Mouse (Mus musculus) kidney, postnatal 25 days (tissue): Measurements from ENCODE around the gene Zfp606.

Experiments
- DNase-seq, 2 experiments: peaks; one replicate each; pipeline ENCODE4 v3.0.0; 2021; ENCODE audit warnings: mixed read lengths in 2 of 2

The Zfp606 gene

GRCm38 (mm10) chr7:12478158-12479008 is at the start of gene Zfp606:
Gene Zfp606 (plus strand): TSS chr7:12478293.
- DNase-seq = peak; percentile 89 to 93

DNA sequence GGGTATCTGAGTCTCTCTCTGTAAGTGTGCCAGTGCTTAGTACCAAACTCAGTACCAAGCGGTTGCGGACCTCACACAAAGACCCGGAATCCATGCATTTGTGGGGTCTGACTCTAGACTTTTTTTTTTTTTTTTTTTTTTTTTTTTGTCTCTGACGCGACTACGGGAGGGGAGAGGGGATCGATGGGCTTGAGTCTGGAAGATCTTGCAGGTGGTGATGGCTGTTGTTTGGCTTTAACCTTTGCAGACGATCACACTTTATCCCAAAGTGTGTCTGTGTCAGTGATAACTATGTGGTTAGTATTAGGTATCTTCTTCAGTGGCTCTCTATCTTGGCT is 885 bp downstream of the Zfp606 start:
- DNase-seq = no peak

DNA sequence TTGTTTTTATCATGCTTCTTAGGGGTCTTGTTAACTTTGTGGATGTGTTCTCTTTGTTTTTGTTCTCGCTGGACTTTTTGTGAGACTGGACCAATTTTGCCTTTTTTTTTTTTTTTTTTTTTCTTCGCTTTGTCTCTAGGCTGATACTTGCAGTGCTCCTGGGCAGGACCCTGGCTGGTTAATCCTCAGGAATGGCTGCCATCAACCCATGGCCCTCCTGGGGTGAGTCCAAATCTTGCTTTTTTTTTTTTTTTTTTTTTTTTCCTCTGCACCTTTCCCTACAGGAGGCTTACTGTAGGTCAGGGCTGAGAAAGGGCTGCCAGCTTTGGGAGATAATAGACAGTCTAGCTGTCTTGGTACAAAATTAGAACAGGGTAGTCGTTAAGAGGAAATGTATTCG is 1.4 kb downstream of the Zfp606 start:
- no peak for DNase-seq

DNA sequence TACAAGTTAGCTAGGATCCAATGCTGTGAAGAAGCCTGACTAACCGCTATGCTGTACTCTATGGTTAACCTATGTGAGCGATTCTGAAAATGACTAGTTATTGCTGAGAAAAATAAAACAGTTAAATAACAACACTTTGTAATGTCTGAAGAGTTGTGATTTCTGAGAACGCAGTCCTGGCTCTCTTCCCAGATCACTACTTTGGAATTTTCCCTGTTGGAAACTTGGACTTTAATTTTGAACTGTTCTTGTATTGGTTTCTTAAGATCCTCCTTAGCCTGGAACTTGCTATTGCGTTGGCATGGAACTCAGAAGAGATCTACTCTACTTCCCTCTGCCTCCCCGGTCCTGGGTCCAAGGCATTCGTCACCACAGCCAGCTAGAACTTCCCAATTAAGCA is 5.7 kb downstream of the Zfp606 start:
- DNase-seq = no peak

DNA sequence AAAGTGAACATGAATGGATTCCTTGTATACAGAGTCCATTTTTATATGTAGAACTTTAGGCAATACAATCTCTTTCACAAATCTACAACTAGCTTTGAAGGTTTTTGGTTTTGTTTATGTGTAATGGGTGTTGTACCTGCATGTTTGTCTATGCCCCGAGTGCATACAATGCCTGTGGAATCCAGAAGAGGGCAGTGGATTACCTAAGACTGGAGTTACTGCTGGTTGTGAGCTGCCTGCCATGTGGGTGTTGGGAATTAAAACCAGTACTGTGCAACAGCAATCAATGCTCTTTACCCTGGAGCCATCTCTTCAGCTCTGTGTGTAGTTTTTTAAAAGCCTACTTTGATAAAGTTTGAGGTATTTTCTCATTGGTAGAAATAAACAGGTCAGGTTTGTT is 7.9 kb downstream of the Zfp606 start:
- DNase-seq = no peak

GRCm38 (mm10) chr7:12486691-12487090 is 8.6 kb downstream of the Zfp606 start:
- DNase-seq = no peak

DNA sequence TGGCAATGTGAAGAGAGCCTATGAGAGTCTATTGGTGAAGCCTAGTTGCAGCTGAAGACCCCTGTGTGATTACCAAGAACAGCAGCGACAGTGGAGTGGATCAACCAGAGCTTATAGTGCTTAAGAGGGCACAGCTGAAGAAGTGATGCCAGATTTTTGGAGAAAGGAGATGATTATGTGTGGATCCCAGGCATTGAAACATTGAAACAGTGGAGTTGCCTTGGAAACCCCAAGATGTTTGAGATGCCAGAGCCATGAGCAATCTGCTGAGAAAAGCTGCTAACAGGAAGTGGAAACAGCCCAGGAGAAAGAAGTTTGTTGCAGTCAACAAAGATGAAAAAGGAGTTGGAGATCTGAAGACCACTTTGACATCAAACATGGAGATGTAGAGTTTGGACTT is 32.8 kb downstream of the Zfp606 start:
- DNase-seq = no peak

- no peak for DNase-seq
Measured at GRCm38 (mm10) chr7:12512217-12512616, 34.1 kb downstream of the Zfp606 start, which contains the start of gene 2900092C05Rik. Gene 2900092C05Rik (plus strand): TSS chr7:12512517.
